8 mouse cellular contexts compared by ENCODE assay signal in the genomic region with DNA sequence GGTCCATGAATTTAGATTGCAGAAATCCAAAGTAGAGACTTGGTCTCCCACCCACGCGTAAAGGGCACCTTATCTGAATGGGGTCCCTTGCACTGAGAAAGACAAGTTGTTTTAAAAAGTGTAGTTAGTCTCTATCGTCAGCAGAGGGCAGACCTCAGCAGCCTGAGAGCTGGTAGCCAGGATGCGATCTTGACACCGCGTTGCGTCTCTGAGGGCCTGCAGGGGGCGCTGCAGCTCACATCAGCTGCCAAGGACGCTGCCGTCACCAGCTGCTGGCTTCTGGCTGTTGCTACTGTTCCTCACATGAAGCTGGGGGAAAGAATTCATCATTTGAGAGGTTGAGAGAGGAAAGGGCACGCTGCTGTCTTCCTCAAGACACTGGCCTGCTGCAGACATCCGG. TPM values are rescaled to one million over a fixed set of nuclear protein-coding genes. Genes with fewer than 3 reads are reported as not detected.
A peak's percentile ranks its signal among the peaks of the same experiment; 100 is the strongest.
DNase-seq lines count a peak whose midpoint lies in the region; ATAC-seq lines count a peak whose summit lies in the region.

No protein-coding gene starts in this region.

- no peak overlapping the region for H3K4me3 ChIP-seq in hindbrain, embryonic 12.5 days

- H3K9ac ChIP-seq in hindbrain, embryonic 12.5 days = no peak overlapping the region

- WGBS in hindbrain, embryonic 12.5 days = 12% methylated on average over 12 of the region's 12 CpGs

- no peak overlapping the region for H3K4me2 ChIP-seq in hindbrain, embryonic 12.5 days (replicated peaks)

- H3K9me3 ChIP-seq in hindbrain, embryonic 12.5 days (replicated peaks) = no peaks in the 10 kb centered on the region

- no peak overlapping the region for H3K27ac ChIP-seq in hindbrain, embryonic 12.5 days

- peak; percentile 46; the same call in 1 of the 2 replicates for ATAC-seq in hindbrain, embryonic 12.5 days (ENCODE audit: low FRiP score)

- peak; percentile 95 for DNase-seq in NIH3T3 (ENCODE audit: low read depth)
- peak; percentile 85 for DNase-seq in cerebellum, adult 8-10 months
- DNase-seq in frontal cortex, postnatal 14 days (ENCODE audit: low spot score in 2 of 2) = peak; percentile 77 to 84
- DNase-seq in layer of hippocampus, adult 9-11 months = peak; percentile 89
- DNase-seq in lung, postnatal 14 days = peak; percentile 94
- peak; percentile 99 for DNase-seq in retina, embryonic 14.5 days (ENCODE audit: low spot score)
- peak; percentile 89 for DNase-seq in thymus, postnatal 25 days

- H3K36me3 ChIP-seq in hindbrain, embryonic 12.5 days = no peaks in the 10 kb centered on the region

- H3K27me3 ChIP-seq in hindbrain, embryonic 12.5 days = no peaks in the 10 kb centered on the region

- no peaks in the 10 kb centered on the region for H3K4me1 ChIP-seq in hindbrain, embryonic 12.5 days

RNA-seq across cellular contexts. Expression of a gene that starts 28.9 kb away (rescaled TPM):
- polyA plus RNA-seq in hindbrain, embryonic 12.5 days (2016; fragmentation: Nextera tagmentation; extraction: Ambion mirVana) = 79.3 and 81.6 TPM in 2 replicates

RNA-seq across cellular contexts. Expression of a gene that starts 47.7 kb away (rescaled TPM):
- polyA plus RNA-seq in hindbrain, embryonic 12.5 days (2016; fragmentation: Nextera tagmentation; extraction: Ambion mirVana) = not detected in 2 replicates
